9 mouse cellular contexts compared by ENCODE assay signal in the genomic region with DNA sequence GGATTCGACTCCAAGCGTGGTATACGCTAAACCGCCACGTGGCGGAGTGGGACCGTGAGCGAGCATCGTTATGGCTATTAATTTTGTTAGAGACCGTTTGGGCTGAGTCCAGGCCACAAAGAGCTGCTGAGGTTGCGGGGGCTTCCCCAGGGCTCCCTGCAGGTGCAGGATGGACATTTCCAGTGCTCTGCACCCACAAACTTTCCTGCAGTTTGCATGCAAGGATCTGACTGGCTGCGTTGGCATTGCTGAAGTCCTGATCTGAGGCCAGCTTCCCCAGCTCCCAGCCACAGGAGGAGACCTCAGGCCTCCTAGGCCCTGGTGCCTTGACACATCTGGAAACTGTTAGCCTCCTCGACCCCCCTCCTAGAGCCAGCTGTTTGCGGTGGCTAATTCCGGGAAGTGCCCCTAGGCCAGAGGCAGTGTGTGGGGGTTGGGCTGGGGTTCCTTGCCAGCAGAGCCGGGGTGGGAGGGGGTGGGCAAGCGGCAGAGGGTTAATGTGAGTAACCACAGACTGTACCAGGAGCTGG. TPM values are rescaled to one million over a fixed set of nuclear protein-coding genes. Genes with fewer than 3 reads are reported as not detected.
DNase-seq lines count a peak whose midpoint lies in the region; ATAC-seq lines count a peak whose summit lies in the region.
"Had no signal": no experiment of that assay in that cellular context is flagged by ENCODE, and none has a peak within 500 bp of the region (broad histone marks: within the 10 kb centered on the region; RNA-seq: fewer than 3 reads in every experiment).

No protein-coding gene starts in this region.

- no peaks in the 10 kb centered on the region for H3K9me3 ChIP-seq in lung, embryonic 15.5 days
- no peaks in the 10 kb centered on the region for H3K9me3 ChIP-seq in embryonic facial prominence, embryonic 11.5 days (replicated peaks; ENCODE audit: control insufficient read depth, low read length)
- H3K9me3 ChIP-seq: heart, embryonic 15.5 days had no signal

- no peaks in the 10 kb centered on the region for H3K27me3 ChIP-seq in lung, embryonic 15.5 days
- H3K27me3 ChIP-seq in embryonic facial prominence, embryonic 11.5 days (ENCODE audit: control insufficient read depth, insufficient read depth, low read length): no peaks in the 10 kb centered on the region
- H3K27me3 ChIP-seq: heart, embryonic 15.5 days had no signal

- peak overlapping the region; percentile 52 for H3K27ac ChIP-seq in lung, embryonic 15.5 days
- peak overlapping the region; percentile 86 for H3K27ac ChIP-seq in embryonic facial prominence, embryonic 11.5 days (replicated peaks; ENCODE audit: low read depth, low read length)
- H3K27ac ChIP-seq: heart, embryonic 15.5 days had no signal

- no peak overlapping the region for H3K9ac ChIP-seq in lung, embryonic 15.5 days
- H3K9ac ChIP-seq in embryonic facial prominence, embryonic 11.5 days (replicated peaks; ENCODE audit: low read length): no peak overlapping the region; the same call in 1 of the 2 replicates
- H3K9ac ChIP-seq: heart, embryonic 15.5 days had no signal

- peaks cover 43% of the 10 kb centered on the region for H3K4me1 ChIP-seq in lung, embryonic 15.5 days
- H3K4me1 ChIP-seq in embryonic facial prominence, embryonic 11.5 days (ENCODE audit: control insufficient read depth, insufficient read depth, low read length): peaks cover 5% of the 10 kb centered on the region

- WGBS in lung, embryonic 15.5 days: 35% methylated on average over 17 of the region's 17 CpGs
- 21% methylated on average over 17 of the region's 17 CpGs for WGBS in embryonic facial prominence, embryonic 11.5 days

- no peak for ATAC-seq in lung, embryonic 15.5 days (ENCODE audit: borderline replicate concordance, extremely low read depth, low FRiP score, low TSS enrichment)
- peak; percentile 68; the same call in 1 of the 2 replicates for ATAC-seq in embryonic facial prominence, embryonic 11.5 days (replicated peaks; ENCODE audit: insufficient number of reproducible peaks, low FRiP score, low TSS enrichment, low read depth)

- no peaks in the 10 kb centered on the region for H3K36me3 ChIP-seq in lung, embryonic 15.5 days
- H3K36me3 ChIP-seq in embryonic facial prominence, embryonic 11.5 days (replicated peaks; ENCODE audit: control insufficient read depth, insufficient read depth, low read depth, low read length): no peaks in the 10 kb centered on the region
- H3K36me3 ChIP-seq: heart, embryonic 15.5 days had no signal

- no peak overlapping the region for H3K4me2 ChIP-seq in lung, embryonic 15.5 days
- no peak overlapping the region for H3K4me2 ChIP-seq in embryonic facial prominence, embryonic 11.5 days (ENCODE audit: low read depth, low read length)
- H3K4me2 ChIP-seq: heart, embryonic 15.5 days had no signal

- DNase-seq in cerebellum, postnatal 10 days: peak; percentile 27 to 29
- DNase-seq in cerebellum, adult 11-12 months: no peak
- DNase-seq in lung, postnatal 14 days: no peak
- peak; percentile 95 for DNase-seq in embryonic facial prominence, embryonic 11.5 days (ENCODE audit: low spot score)
- peak; percentile 73 for DNase-seq in mesoderm, embryonic 11.5 days (ENCODE audit: low read depth, low spot score)
- DNase-seq in T-cell, adult 2 months (ENCODE audit: low spot score): no peak
- DNase-seq in urinary bladder, postnatal 10 days (ENCODE audit: low spot score): no peak

- no peak overlapping the region for H3K4me3 ChIP-seq in lung, embryonic 15.5 days
- H3K4me3 ChIP-seq in embryonic facial prominence, embryonic 11.5 days (ENCODE audit: low read depth, low read length): no peak overlapping the region
- H3K4me3 ChIP-seq: heart, embryonic 15.5 days had no signal

RNA-seq across cellular contexts. Expression of a gene that starts 24.4 kb away (rescaled TPM):
- polyA plus RNA-seq in lung, embryonic 15.5 days (2015; fragmentation: Nextera tagmentation; extraction: Ambion mirVana): 143 TPM in 2 replicates
- polyA plus RNA-seq in embryonic facial prominence, embryonic 11.5 days (2014; fragmentation: Nextera tagmentation; extraction: Ambion mirVana): 133 and 134 TPM in 2 replicates

RNA-seq across cellular contexts. Expression of a gene that starts 54.2 kb away (rescaled TPM):
- 5.1 and 6.2 TPM in 2 replicates for polyA plus RNA-seq in lung, embryonic 15.5 days (2015; fragmentation: Nextera tagmentation; extraction: Ambion mirVana)
- polyA plus RNA-seq in embryonic facial prominence, embryonic 11.5 days (2014; fragmentation: Nextera tagmentation; extraction: Ambion mirVana): 2.9 and 3.2 TPM in 2 replicates

RNA-seq across cellular contexts. Expression of a gene that starts 57.6 kb away (rescaled TPM):
- polyA plus RNA-seq in lung, embryonic 15.5 days (2015; fragmentation: Nextera tagmentation; extraction: Ambion mirVana): 17.0 and 19.4 TPM in 2 replicates
- 12.5 and 13.0 TPM in 2 replicates for polyA plus RNA-seq in embryonic facial prominence, embryonic 11.5 days (2014; fragmentation: Nextera tagmentation; extraction: Ambion mirVana)

Comparison
In these comparisons a context has a peak if more than half of its experiments do, and no peak if none do; other contexts are left out.
1. DNase-seq: peak in cerebellum, postnatal 10 days (2 of 2), embryonic facial prominence, embryonic 11.5 days (single experiment) and mesoderm, embryonic 11.5 days (single experiment); none in cerebellum, adult 11-12 months (single experiment), lung, postnatal 14 days (single experiment), T-cell, adult 2 months (single experiment) and urinary bladder, postnatal 10 days (single experiment).